Mouse (Mus musculus) retina, postnatal 7 days (tissue): ENCODE results near the gene Cers6.

Source experiments
- DNase-seq: peaks from one replicate; pipeline ENCODE4 v3.0.0-alpha.2; 2012; ENCODE audit warnings: low read depth, low spot score

Cers6 gene

GRCm38 (mm10) chr2:68860904-68861685, at the start of gene Cers6:
TSS of gene Cers6 (plus strand) at chr2:68861441.
- peak; percentile 88 for DNase-seq

GRCm38 (mm10) chr2:68814409-68814808, 46.8 kb upstream of the Cers6 start:
- no peak for DNase-seq

GRCm38 (mm10) chr2:68819040-68819439, 42.2 kb upstream of the Cers6 start:
- DNase-seq: no peak

- no peak for DNase-seq
These were observed 38.9 kb upstream of the Cers6 start for GRCm38 (mm10) chr2:68822152-68822887.

- DNase-seq: no peak
These were observed 35.8 kb upstream of the Cers6 start for GRCm38 (mm10) chr2:68825326-68826020.

- DNase-seq: no peak
These were observed 17.9 kb upstream of the Cers6 start for GRCm38 (mm10) chr2:68843330-68843729.

- DNase-seq: no peak
These were observed 16.7 kb upstream of the Cers6 start for GRCm38 (mm10) chr2:68844530-68844929.

GRCm38 (mm10) chr2:68845002-68845740, 16.1 kb upstream of the Cers6 start:
- DNase-seq: no peak

- DNase-seq: no peak
These were observed 850 bp upstream of the Cers6 start for GRCm38 (mm10) chr2:68860391-68860790.

- peak; percentile 21 for DNase-seq
These were observed 651 bp downstream of the Cers6 start for GRCm38 (mm10) chr2:68861721-68862463.

GRCm38 (mm10) chr2:68862464-68863266, 1.4 kb downstream of the Cers6 start:
- DNase-seq: no peak

GRCm38 (mm10) chr2:68863561-68863960, 2.3 kb downstream of the Cers6 start:
- DNase-seq: no peak

GRCm38 (mm10) chr2:68864366-68864765, 3.1 kb downstream of the Cers6 start:
- no peak for DNase-seq

GRCm38 (mm10) chr2:68867148-68867547, 5.9 kb downstream of the Cers6 start:
- no peak for DNase-seq

GRCm38 (mm10) chr2:68870999-68871780, 9.9 kb downstream of the Cers6 start:
- no peak for DNase-seq

- DNase-seq: no peak
These were observed 11.8 kb downstream of the Cers6 start for GRCm38 (mm10) chr2:68873086-68873485.

GRCm38 (mm10) chr2:68873653-68874441, 12.6 kb downstream of the Cers6 start:
- DNase-seq: no peak

- DNase-seq: no peak
These were observed 13.3 kb downstream of the Cers6 start for GRCm38 (mm10) chr2:68874575-68874974.
